Mouse (Mus musculus) stomach, embryonic 15.5 days (tissue): ENCODE results near the gene Zc3h12d. TPM values are rescaled to one million over a fixed set of nuclear protein-coding genes. Genes with fewer than 3 reads are reported as not detected.
"Not testable (repeated sequence)": the region's sequence is repeated elsewhere in the genome, so short reads cannot be mapped to it uniquely, and the experiment has no call there.

Source experiments
- ATAC-seq: fragments of 200-750 bp; cut with Nextera tagmentation; 2 replicates; pipeline ENCODE4 v1.8.0; 2017; ENCODE audit warnings: low read depth, moderate number of reproducible peaks, moderate TSS enrichment; ENCODE audit not compliant: insufficient read depth, low FRiP score
- H3K27ac ChIP-seq: fragments of 300-500 bp; sonication (generic); 2 replicates; pipeline ENCODE4 v1.5.1; 2015; ENCODE audit warnings: mild to moderate bottlenecking, inconsistent platforms
- H3K27me3 ChIP-seq: fragments of 300-500 bp; sonication (generic); replicated peaks from 2 replicates; pipeline ENCODE4 v1.6.1; 2015; ENCODE audit warnings: inconsistent platforms
- H3K36me3 ChIP-seq: fragments of 300-500 bp; sonication (generic); 2 replicates; pipeline ENCODE4 v1.6.1; 2015; ENCODE audit warnings: inconsistent platforms
- H3K4me1 ChIP-seq: fragments of 300-500 bp; sonication (generic); 2 replicates; pipeline ENCODE4 v1.6.1; 2015; ENCODE audit warnings: inconsistent platforms
- H3K4me2 ChIP-seq: fragments of 300-500 bp; sonication (generic); 2 replicates; pipeline ENCODE4 v1.6.1; 2015; ENCODE audit warnings: mild to moderate bottlenecking, inconsistent platforms
- H3K4me3 ChIP-seq: fragments of 300-500 bp; sonication (generic); replicated peaks from 2 replicates; pipeline ENCODE4 v1.5.1; 2015; ENCODE audit warnings: inconsistent platforms
- H3K9ac ChIP-seq: fragments of 300-500 bp; sonication (generic); 2 replicates; pipeline ENCODE4 v1.6.1; 2015; ENCODE audit warnings: inconsistent platforms
- H3K9me3 ChIP-seq: fragments of 300-500 bp; sonication (generic); 2 replicates; pipeline ENCODE4 v1.6.1; 2016; ENCODE audit warnings: inconsistent platforms
- WGBS: fragments of 180-500 bp; shearing (Covaris S2); methylation state at CpG from one replicate; pipeline ENCODE4 v1.1.7; 2015; 5-methylcytosine and 5-hydroxymethylcytosine counted together
- polyA plus RNA-seq: library from polyadenylated mRNA; unstranded; fragments of >200 nt; fragmentation: Nextera tagmentation; extraction: Ambion mirVana; gene quantifications from 2 replicates; pipeline ENCODE4 v1.2.1, GENCODE M21; 2015

Gene Zc3h12d
- polyA plus RNA-seq, 1 experiment from 2014 or later = 0.53 TPM

GRCm38 (mm10) chr10:7863411-7863810 lies 31.1 kb downstream of the Zc3h12d start:
- Histone ChIP-seq H3K36me3 (no peaks in the 10 kb centered on the region), H3K4me2 (no peak overlapping the region), H3K9ac (no peak overlapping the region), H3K4me3 (no peak overlapping the region), H3K27me3 (peaks cover 15% of the 10 kb centered on the region), H3K4me1 (0 out of 2 replicates have a peak, but pooled peaks cover 5% of the 10 kb centered on the region), H3K9me3 (no peaks in the 10 kb centered on the region), H3K27ac (no peak overlapping the region)
- 93% methylated on average over 6 of the region's 6 CpGs for WGBS
- ATAC-seq = no peak

GRCm38 (mm10) chr10:7864184-7864583 lies 31.9 kb downstream of the Zc3h12d start:
- no peak overlapping the region for H3K27ac ChIP-seq
- H3K36me3 ChIP-seq = no peaks in the 10 kb centered on the region
- WGBS = 71% methylated on average over 6 of the region's 6 CpGs
- H3K9ac ChIP-seq = no peak overlapping the region
- no peak overlapping the region for H3K4me3 ChIP-seq
- no peak for ATAC-seq
- H3K4me2 ChIP-seq = no peak overlapping the region
- peaks cover 15% of the 10 kb centered on the region for H3K27me3 ChIP-seq
- no peaks in the 10 kb centered on the region for H3K9me3 ChIP-seq
- 0 out of 2 replicates have a peak, but pooled peaks cover 5% of the 10 kb centered on the region for H3K4me1 ChIP-seq

- 0 out of 2 replicates have a peak, but pooled peaks cover 5% of the 10 kb centered on the region for H3K4me1 ChIP-seq
- 75% methylated on average over 3 of the region's 3 CpGs for WGBS
- peaks cover 15% of the 10 kb centered on the region for H3K27me3 ChIP-seq
- ATAC-seq = no peak
- H3K36me3 ChIP-seq = no peaks in the 10 kb centered on the region
- no peak overlapping the region for H3K27ac ChIP-seq
- H3K9ac ChIP-seq = no peak overlapping the region
- H3K9me3 ChIP-seq = no peaks in the 10 kb centered on the region
- no peak overlapping the region for H3K4me3 ChIP-seq
- no peak overlapping the region for H3K4me2 ChIP-seq
These were observed 32.5 kb downstream of the Zc3h12d start for GRCm38 (mm10) chr10:7864806-7865205.

GRCm38 (mm10) chr10:7866762-7867665 lies 34.7 kb downstream of the Zc3h12d start:
- Histone ChIP-seq H3K9ac (no peak overlapping the region; the same call in 1 of the 2 replicates), H3K36me3 (no peaks in the 10 kb centered on the region)
- no peak for ATAC-seq

GRCm38 (mm10) chr10:7867666-7868030 lies 35.4 kb downstream of the Zc3h12d start:
- Histone ChIP-seq H3K27ac (no peak overlapping the region), H3K4me3 (peak overlapping the region; percentile 29), H3K9ac (no peak overlapping the region; the same call in 1 of the 2 replicates), H3K27me3 (peaks cover 15% of the 10 kb centered on the region), H3K4me2 (peak overlapping the region; percentile 61), H3K9me3 (no peaks in the 10 kb centered on the region), H3K4me1 (0 out of 2 replicates have a peak, but pooled peaks cover 5% of the 10 kb centered on the region), H3K36me3 (no peaks in the 10 kb centered on the region)
- 23% methylated on average over 21 of the region's 21 CpGs for WGBS
- ATAC-seq = no peak

More at GRCm38 (mm10) chr10:7866762-7867665, 34.7 kb downstream of the Zc3h12d start:
- no peaks in the 10 kb centered on the region for H3K9me3 ChIP-seq
- H3K4me1 ChIP-seq = 0 out of 2 replicates have a peak, but pooled peaks cover 5% of the 10 kb centered on the region
- H3K4me2 ChIP-seq = peak overlapping the region; percentile 61
- H3K27me3 ChIP-seq = peaks cover 15% of the 10 kb centered on the region
- WGBS = 17% methylated on average over 50 of the region's 50 CpGs
- H3K4me3 ChIP-seq = peak overlapping the region; percentile 29
- no peak overlapping the region for H3K27ac ChIP-seq

GRCm38 (mm10) chr10:7869746-7870145 lies 37.5 kb downstream of the Zc3h12d start:
- WGBS = 62% methylated on average over 8 of the region's 8 CpGs
- Histone ChIP-seq H3K27ac (no peak overlapping the region), H3K27me3 (peaks cover 15% of the 10 kb centered on the region), H3K4me1 (0 out of 2 replicates have a peak, but pooled peaks cover 5% of the 10 kb centered on the region), H3K9me3 (no peaks in the 10 kb centered on the region), H3K4me3 (no peak overlapping the region), H3K9ac (no peak overlapping the region), H3K36me3 (no peaks in the 10 kb centered on the region), H3K4me2 (no peak overlapping the region)
- ATAC-seq = no peak

GRCm38 (mm10) chr10:7870571-7871315 lies 38.5 kb downstream of the Zc3h12d start:
- H3K4me3 ChIP-seq = no peak overlapping the region
- 64% methylated on average over 11 of the region's 11 CpGs for WGBS
- ATAC-seq = no peak
- no peaks in the 10 kb centered on the region for H3K36me3 ChIP-seq
- no peaks in the 10 kb centered on the region for H3K9me3 ChIP-seq
- 0 out of 2 replicates have a peak, but pooled peaks cover 5% of the 10 kb centered on the region for H3K4me1 ChIP-seq
- peaks cover 15% of the 10 kb centered on the region for H3K27me3 ChIP-seq
- no peak overlapping the region for H3K4me2 ChIP-seq
- H3K27ac ChIP-seq = no peak overlapping the region
- no peak overlapping the region for H3K9ac ChIP-seq

GRCm38 (mm10) chr10:7871381-7872020 lies 39.2 kb downstream of the Zc3h12d start:
- no peak overlapping the region for H3K4me2 ChIP-seq
- peaks cover 15% of the 10 kb centered on the region for H3K27me3 ChIP-seq
- no peak for ATAC-seq
- no peak overlapping the region for H3K27ac ChIP-seq
- 83% methylated on average over 5 of the region's 5 CpGs for WGBS
- H3K36me3 ChIP-seq = no peaks in the 10 kb centered on the region
- no peaks in the 10 kb centered on the region for H3K9me3 ChIP-seq
- H3K4me3 ChIP-seq = no peak overlapping the region
- no peak overlapping the region for H3K9ac ChIP-seq
- 0 out of 2 replicates have a peak, but pooled peaks cover 5% of the 10 kb centered on the region for H3K4me1 ChIP-seq

- Histone ChIP-seq H3K9me3 (no peaks in the 10 kb centered on the region), H3K4me3 (no peak overlapping the region), H3K9ac (no peak overlapping the region), H3K4me2 (no peak overlapping the region), H3K27ac (no peak overlapping the region), H3K36me3 (no peaks in the 10 kb centered on the region), H3K27me3 (no peaks in the 10 kb centered on the region), H3K4me1 (no peaks in the 10 kb centered on the region)
- ATAC-seq = no peak
- 72% methylated on average over 7 of the region's 7 CpGs for WGBS
These were observed 41.9 kb downstream of the Zc3h12d start for GRCm38 (mm10) chr10:7874194-7874593.

GRCm38 (mm10) chr10:7880283-7880682 lies 48.0 kb downstream of the Zc3h12d start:
- H3K36me3 ChIP-seq, H3K4me2 ChIP-seq, ATAC-seq, H3K4me3 ChIP-seq, H3K27me3 ChIP-seq, H3K27ac ChIP-seq, H3K9me3 ChIP-seq, H3K9ac ChIP-seq, H3K4me1 ChIP-seq: not testable (repeated sequence)
- 86% methylated on average over 3 of the region's 3 CpGs for WGBS

GRCm38 (mm10) chr10:7881971-7882370 lies 49.7 kb downstream of the Zc3h12d start:
- H3K9ac ChIP-seq = no peak overlapping the region
- no peak for ATAC-seq
- H3K27ac ChIP-seq = no peak overlapping the region
- H3K4me2 ChIP-seq = no peak overlapping the region
- H3K4me3 ChIP-seq = no peak overlapping the region
- H3K36me3 ChIP-seq = no peaks in the 10 kb centered on the region
- no peaks in the 10 kb centered on the region for H3K27me3 ChIP-seq
- WGBS = 92% methylated on average over 3 of the region's 3 CpGs
- no peaks in the 10 kb centered on the region for H3K4me1 ChIP-seq
- no peaks in the 10 kb centered on the region for H3K9me3 ChIP-seq
